Mouse (Mus musculus) cortical plate, adult 2 months (tissue): ENCODE measurements around the gene Dglucy.

Experiments
- CTCF ChIP-seq: fragments of 200-500 bp; IDR thresholded peaks from 2 replicates; pipeline ENCODE4 v1.5.1; 2011; ENCODE audit warnings: mild to moderate bottlenecking, control low read depth, low read length; ENCODE audit not compliant: insufficient read depth; ENCODE audit errors: extremely low read depth
- POLR2A ChIP-seq: fragments of 200-500 bp; IDR thresholded peaks from 2 replicates; pipeline ENCODE4 v1.6.1; 2011; ENCODE audit warnings: mild to moderate bottlenecking, low read length, control low read depth; ENCODE audit not compliant: insufficient read depth; ENCODE audit errors: extremely low read depth

- TF ChIP-seq CTCF (no peak), POLR2A (no peak)
Measured at GRCm38 (mm10) chr12:100883168-100883567, 104.3 kb downstream of the Dglucy start.
